Mouse (Mus musculus) adrenal gland, postnatal 25 days (tissue): Measurements from ENCODE around the gene Cbx2. TPM values are rescaled to one million over a fixed set of nuclear protein-coding genes. Genes with fewer than 3 reads are reported as not detected.

ENCODE experiments used
- DNase-seq: peaks from one replicate; pipeline ENCODE4 v3.0.0; 2021; ENCODE audit warnings: mixed read lengths
- long read RNA-seq: library from polyadenylated mRNA; stranded (forward); transcript quantifications from one replicate; pipeline ENCODE4 v2.0.0, GENCODE M21; 2021
- total RNA-seq: library from RNA; stranded (reverse); gene quantifications from 2 replicates; pipeline ENCODE4 v1.2.3, GENCODE M21; 2021

Gene Cbx2
- total RNA-seq, result 8.9 and 9.8 TPM in 2 replicates
- long read RNA-seq, transcript Cbx2-201 (5 exons, 3,807 nt), result major isoform, 6 of 8 reads
- long read RNA-seq, partial matches to known transcripts, result 0 of 8 reads
- long read RNA-seq, other reads (novel, unspliced or antisense), result 2 of 8 reads

DNA sequence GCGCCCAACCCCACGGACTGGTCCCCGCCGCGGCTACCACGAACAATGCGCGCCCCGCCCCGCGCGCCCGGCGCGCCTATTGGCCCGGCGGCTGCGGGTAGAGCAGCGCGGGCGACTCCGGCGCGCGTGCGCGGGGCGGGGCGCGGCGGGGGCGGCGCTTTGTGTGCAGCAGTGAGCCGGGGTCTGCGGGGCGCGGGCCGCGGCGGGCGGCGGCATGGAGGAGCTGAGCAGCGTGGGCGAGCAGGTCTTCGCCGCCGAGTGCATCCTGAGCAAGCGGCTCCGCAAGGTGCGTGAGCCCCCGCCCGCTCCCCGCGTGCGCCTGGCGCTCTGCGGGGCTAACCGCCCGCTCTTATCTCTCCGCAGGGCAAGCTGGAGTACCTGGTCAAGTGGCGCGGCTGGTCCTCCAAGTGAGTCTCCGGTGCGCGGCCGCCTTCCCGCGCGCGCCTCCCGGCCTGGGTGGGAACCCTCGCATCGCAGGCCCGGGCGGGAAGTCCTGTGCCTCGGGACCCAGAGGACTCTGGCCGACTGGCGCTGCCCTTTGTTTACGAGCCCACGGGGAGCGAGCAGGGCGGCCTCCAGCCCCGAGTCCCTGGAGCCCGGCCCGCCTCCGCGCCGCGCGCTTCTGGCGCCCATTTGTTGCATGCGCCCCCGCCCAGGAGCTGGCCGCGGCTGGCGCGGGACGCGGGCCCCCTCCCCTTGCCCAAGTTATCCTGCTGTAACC, at the start of gene Cbx2:
Cbx2 (plus strand) TSS at position 68 of the 721 bp plus-strand sequence.
- DNase-seq, result peak; percentile 93

DNA sequence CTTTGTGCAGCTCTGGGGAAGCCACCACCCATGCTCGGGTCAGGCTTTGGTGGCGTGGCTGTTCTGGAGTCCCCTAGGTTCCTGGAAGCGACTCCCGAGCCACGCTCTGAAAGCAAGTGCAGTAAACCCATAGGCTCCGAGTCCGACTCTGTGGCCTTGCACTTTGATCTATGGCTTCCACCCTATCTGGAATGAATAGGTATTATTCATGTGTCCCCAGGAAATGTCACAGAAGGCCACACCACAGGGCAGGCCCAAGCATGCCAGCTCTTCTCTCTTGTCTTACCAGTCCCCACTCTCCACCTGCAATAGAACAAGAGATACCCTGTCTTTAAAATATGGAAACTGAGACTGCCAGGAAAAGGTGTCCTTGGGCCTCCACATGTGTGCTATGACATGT, 48.4 kb upstream of the Cbx2 start:
- DNase-seq, result no peak

DNA sequence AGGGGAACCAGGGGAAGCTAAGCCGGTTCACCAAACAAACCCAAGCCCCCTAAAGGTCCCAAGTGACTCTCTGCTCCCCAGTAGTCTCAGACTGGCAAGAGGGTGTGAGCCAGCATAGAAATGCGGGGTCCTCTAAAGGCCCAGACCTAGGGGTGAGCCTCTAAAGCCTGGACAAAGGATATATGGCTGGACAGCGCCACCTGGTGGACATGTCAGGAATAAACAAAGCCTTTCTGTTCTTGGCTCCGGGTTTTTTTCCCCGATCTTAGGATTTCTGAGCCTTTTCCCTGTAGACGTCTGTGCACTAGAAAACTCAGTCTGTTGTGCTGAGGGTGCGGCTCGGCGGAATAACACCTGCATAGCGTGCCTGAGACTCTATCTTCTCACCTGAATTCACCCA, 47.3 kb upstream of the Cbx2 start:
- peak; percentile 66 for DNase-seq

DNA sequence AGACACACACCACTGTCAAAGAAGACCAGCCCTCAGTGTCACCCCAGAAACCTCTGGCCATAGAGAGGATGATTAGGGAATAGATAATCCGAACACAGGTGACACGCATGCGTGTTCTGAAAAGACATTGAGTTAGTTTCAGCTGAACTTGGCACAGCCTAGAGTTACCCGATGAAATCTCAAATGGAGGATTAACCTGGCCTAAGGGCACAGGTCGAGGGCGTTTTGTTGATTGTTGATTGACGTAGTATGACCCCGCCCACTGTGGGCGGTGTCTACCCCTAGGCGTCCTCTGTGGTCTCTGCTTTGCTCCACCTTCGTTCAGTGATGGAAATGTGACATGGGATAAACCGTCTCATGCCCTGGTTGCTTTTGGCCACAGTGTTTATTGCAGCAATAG, 46.8 kb upstream of the Cbx2 start:
- no peak for DNase-seq

DNA sequence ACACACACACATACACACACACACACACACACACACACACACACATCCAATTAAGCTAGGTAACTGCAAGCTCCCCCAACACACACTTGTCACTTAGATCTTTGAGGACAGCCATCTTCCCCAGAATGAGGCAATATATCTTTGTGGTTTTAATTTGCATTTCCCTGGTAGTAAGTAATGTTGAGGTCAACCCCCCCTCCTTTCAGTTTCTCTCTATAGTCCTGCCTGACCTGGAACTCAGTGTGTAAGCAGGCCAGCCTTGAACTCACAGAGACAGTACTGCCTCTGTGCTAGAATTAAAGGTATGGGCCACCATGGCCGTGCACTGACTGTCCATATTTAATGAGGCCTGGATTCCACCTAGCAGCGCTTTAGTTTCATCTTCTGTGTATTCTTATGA, 42.4 kb upstream of the Cbx2 start:
- no peak for DNase-seq

DNA sequence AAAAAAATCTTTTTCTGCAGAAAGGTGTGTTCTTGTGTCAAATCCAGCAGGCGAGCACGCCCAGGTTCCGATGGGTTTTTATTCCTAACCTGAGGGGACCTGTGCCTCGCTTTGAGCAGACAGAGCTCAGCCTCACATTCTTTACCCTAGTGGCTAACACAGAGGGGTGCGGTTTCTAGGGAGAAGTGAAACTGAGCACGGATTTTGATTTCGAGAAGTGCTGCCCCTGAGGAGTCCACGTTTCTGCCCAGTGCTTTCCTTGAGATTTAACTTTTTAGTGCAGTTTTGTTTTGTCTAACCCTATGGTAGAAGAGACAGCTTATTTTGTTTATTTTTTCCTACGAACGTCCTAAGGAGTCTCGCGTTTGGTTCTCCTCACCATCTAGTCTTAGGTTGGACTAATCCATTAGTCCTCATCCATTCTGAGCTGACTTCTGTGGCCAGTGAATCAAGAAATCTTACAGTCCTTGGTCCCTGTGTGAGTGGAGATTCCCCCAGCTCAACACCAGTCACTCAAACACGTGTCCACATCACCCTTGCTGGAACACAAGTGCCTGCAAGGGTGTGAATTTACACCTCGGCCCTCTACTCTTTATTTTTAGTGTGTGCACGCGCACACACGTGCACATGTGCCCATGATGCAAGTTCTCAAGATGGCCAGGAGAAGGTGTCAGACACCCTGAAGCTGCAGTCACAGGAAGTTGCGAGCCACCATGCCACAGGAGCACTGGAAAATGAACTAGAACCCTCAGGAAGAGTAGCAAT, 41.6 kb upstream of the Cbx2 start:
- no peak for DNase-seq

DNA sequence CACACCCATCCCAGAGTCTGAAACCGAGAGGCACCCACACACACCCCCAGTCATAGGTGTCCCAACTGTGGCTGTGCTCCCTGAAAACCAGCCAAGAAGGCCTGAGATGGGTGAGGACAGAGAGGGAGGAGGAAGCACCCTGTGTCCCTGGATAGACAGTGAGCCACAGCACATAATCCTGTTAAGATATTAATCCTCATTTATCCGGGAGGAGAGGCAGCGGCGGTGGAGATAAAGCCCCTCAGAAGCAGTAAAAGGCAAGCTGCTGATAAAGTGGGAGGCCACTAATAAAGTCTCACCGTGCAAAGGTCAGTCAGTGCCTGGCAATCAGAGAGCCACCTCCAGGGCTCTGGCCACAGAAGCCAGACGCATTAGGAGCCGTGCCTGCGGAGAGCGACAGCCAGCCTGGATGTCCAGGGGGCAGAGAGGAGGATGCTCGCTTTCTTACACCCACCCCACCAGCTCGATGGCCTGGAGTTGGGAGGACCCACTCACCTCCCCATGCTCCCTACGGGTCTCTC, 40.1 kb upstream of the Cbx2 start:
- DNase-seq, result no peak

DNA sequence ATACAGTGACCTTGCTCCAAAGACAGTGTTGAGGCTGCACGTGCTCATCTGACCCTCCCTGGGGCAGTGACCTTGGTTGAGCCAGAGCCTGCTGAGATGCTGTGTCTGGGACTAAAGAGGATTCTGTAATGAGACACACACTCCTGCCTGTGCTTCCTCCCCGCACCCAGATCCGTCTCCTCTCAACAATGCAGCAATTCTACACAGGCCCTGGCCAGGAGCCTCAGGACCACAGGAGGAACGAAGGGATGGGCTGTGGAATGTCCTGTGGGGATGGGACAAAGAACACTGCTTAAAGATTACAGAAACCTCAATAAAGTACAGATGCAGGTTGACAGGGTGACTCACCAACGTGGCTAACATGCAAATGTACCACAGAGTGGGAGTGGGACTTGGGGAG, 37.2 kb upstream of the Cbx2 start:
- no peak for DNase-seq

DNA sequence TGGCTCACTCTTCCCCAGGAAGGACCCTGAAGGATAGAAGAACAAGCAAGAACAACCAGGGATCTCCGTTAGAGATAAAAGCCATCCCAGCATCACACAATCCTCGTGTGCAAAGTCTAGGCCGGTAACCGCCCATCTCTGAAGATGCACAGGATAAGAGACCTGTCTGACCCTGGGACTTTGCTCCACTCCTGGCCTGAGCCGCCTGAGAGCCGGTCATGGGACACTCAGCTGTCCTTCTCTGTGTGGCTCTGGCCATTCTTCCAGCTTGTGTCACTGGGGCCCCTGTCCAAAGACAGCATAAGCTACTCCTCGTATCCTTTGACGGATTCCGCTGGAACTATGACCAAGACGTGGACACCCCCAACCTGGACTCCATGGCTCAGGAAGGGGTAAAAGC, 34.8 kb upstream of the Cbx2 start, which contains the start of gene Enpp7:
Enpp7 (plus strand) TSS at position 190 of the 400 bp plus-strand sequence.
- DNase-seq, result no peak

DNA sequence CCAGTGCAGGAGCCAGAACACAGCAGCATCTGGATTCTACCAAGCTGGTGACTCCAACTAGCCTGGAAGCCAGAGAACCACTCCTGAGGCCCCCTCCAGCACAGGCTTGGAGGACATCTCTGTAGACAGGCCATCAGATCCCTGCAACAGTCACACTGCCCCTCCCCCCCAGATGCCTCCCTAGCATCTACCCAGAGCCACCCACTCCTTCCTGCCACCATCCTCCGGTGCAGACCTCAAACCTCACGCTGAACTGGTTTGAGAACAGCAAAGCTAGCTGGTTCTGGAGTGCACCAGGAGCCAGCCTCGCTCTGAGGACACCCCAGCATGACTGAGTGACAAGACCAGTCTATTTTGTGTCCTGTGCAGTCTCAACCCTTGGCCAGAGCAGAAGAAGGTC, 30.0 kb upstream of the Cbx2 start:
- DNase-seq, result no peak

DNA sequence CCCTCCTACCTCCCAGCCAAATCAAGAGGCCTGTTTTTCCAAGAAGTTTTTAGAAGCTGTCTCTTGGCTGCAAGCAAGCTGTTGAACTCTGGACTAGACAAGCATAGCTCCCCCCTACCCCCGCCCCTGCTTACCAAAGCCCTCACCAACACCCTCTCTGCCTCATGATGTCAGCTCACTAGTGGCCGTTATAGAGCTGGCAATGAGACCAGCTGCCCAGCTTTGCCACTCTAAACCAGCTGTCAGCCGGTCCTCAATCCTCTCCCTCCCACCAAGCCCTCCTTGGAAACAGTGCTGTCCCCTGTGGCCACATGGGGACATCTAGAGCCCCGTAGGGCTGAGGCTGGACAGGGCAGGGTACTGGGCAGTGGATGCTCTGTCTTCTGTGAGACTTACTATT, 27.3 kb upstream of the Cbx2 start:
- DNase-seq, result no peak

DNA sequence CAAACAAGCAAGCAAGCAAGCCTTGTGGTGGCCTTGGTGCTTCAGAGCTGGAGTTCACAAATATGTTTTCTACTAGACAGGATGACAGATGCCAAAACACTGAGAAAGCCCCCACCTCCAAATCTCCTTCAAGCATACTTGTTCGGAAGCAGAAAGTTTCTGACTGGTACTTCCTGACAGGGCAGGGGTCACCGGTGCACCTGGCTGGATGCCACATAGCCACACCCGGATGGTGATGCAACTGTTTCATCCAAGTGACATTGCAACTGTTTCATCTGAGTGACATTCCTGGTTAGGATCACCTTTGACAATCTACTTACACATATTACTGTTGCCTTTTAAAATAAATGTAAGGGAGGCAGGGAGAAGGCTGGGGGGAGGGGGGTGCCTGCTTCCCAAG, 25.6 kb upstream of the Cbx2 start:
- no peak for DNase-seq

DNA sequence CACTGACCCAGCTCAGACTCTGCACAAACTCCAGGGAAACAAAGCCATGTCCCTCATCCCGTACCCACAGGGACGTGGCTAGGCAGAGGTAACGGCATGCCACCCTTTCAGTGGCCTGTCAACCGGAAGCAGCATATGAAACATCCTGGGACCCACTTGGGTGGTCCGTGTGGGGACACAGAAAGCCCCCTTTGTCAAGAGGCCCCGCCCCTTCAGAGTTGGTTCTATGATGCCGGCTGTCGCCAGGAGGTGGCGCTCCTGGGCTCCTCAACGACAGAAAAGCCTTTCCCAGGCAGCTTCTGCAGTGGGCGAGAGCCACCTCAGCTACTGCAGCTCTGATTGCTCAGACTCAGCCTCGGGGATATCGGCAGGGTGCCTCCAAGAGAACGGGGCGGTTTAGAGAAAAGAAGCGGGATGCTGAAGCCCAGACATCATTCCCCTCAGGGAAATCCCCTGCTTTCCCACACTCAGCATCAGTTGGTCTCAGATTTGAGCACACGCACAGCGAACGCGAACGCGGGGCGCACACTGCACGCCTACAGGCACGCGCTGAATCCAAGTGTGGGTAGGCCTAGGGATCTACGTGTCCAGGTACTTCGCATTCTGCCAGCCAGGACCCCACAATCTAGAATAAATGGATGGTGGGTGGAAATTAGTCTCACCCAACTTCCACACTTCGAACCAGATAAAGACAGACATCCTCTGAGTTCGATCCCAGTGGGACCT, 24.1 kb upstream of the Cbx2 start:
- DNase-seq, result peak; percentile 75

DNA sequence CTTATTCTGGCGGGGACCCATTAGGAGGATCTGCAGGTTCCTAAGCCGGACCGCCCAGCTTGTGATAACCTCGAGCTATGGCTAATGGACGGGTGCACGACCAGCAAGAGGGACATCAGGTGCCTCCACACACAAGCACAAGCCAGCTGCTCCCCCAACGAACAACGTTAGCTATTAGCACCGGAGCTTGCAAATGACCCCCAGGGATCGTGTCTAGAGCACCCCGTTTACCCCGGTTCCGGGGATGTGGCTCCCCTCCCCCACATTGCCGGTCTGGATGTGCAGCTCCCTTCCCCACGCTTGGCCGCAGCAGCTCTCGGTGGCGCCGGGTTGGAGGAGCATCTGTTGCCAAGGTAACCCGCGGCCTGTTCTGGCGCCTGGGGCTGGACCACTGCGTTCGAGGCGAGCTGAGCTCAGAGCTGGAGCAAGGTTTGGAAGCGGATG, 23.4 kb upstream of the Cbx2 start:
- no peak for DNase-seq

DNA sequence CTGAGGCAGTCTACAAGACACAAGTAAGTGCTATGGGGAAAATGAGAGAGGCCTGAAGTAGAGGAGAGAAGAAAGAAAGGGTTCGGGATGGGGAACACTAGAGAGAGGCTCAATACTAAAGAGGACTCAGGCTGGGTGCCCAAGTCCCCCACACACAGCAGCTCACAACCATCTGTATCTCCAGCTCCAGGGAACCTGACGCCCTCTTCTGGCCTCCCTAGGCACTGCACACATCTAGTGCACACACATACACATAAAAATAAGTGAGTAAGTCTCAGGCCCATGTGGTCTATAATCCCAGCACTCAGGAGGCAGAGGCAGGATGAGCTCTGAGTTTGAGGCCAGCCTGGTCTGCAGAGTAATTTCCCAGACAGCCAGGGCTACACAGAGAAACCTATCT, 21.9 kb upstream of the Cbx2 start:
- DNase-seq, result no peak

DNA sequence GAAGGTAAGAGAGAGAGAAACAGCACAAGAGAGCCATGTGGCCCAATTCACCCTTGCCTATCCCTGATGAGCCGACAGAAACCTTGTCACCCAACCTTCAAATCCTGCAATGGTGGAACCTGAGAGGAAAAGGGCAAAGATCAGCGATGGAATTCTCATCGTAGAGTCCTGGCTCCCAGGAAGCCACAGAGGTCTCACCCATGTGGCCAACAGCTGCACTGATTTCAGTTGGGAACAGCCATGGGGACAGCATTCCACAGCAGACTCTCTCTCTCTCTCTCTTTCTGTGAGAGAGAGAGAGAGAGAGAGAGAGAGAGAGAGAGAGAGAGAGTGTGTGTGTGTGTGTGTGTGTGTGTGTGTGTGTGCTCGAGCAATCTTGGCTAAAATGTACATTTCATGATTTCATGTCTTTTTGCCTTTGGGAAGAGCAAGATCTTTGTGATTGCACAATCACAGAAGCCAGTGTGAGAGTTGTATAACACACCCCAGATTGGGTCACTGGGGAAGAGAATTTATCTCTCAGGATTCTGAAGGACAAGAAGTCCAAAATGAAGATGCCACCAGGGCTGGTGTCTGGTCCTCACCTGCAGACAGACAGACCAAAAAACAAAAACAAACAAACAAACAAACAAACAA, 21.2 kb upstream of the Cbx2 start:
- no peak for DNase-seq

DNA sequence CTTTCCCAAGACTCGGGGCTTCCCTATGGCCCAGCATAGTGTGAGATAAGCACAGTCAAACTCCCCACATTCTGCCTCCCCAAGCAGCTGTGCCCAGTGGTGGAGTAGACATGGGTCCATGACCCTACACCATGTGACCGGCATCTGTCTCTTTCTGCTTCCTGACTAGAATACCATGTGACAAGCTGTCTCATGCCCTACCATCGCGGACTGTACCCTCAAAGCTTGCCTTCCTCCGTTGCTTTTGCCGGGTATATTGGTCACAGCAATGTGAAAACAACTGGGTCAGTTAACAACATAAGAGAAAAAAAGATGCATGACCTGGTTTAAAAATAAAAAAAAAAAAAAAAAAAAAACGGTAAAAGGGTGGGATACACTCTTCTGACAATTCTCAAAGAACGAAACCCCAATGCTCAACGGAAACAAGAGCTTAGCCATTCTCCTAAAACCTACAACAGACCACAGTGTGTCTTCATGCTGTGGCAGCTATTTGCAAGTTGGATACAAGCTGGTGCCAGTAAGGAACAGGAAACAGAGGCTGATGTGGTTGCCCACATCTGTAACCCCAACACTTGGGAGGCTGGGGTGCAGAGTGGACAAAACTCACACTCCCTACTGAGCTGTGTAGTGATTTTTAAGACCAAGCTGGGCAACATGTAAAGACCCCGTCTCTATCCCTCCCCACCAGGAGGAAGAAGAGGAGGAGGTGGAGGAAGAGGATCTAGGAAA, 17.1 kb upstream of the Cbx2 start:
- DNase-seq, result no peak

DNA sequence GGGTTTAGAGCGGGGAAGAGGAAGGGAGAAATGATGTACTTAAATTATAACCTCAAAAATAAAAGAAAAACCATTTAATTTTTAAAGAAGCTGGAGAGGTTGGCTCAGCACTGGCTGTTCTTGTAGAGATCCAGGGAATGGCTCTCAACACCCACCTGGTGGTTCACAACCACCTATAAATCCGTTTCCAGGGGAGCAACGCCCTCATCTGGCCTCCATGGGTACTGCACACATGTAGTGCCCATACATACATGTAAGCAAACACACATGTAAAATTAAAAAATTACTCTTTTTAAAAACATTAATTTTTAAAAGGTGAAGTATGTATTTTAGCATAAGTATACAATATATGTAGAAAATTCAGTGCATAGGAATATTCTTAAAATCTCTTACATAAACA, 16.3 kb upstream of the Cbx2 start:
- no peak for DNase-seq

DNA sequence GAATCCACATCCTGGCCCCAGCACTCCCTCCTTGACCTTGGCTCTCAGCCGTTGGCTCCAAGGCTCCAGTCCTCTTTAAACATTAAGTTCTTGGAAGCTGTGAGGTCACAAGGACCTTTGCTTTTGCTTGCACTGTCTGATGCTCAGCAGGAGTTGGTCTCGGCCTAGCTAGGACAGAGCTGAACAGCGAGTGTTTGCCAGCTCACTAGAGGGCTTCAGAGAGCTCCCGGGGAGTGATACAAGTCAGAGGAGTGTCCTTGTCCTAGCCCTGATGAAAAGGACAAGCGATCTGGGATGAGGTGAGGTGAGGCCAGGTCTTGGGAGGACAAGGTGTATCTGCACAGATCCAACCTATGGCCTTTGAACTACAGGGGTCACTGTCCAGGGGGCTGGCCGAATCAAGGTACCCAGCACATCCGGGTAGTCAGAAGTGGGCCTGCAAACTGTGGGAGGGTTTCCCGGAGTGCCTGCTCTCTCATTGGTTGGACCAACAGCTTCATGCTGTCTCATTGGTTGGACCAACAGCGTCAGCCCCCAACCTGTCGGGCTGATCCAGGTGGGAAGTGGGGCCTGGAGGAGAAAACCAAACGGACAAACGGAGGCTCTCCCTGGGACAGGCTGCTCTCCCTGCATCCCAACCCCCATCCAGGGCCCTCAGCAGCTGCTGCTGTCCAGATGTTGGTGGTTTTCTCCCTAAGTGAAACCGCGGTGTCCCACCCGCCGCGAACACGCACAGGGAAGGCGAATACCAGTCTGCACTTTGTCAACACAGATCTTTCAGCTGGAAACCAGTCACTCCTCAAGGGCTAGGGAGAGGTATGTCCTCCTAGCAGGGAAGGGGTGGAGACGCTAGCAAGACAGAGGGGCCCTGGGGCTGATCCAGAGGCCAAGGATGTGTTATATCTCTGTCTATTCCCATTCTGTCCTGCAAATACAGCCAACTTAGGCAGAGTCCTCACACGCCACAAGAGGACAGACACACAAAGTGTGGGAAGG, 15.0 kb upstream of the Cbx2 start:
- DNase-seq, result peak; percentile 24

DNA sequence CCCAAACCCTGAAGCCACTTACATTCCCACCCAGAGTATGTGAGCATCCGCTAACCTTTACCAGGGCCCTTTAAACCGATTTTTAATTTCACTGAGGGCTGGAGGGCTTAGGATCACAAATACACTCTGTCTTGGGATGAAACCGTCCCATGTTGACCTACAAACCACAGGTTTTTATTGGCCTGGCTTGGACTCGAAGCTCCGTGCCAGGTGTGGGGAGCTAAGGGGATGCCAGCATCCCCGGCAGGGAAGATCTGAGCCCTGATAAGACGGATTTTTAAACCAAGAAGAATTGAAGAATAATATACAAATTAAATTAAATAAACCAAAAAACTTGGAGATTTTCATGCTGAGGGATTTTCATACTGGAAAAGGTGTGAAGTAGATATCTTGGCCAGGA, 8.3 kb upstream of the Cbx2 start:
- no peak for DNase-seq
